Mouse (Mus musculus) liver, embryonic 12.5 days (tissue): ENCODE measurements at regions not wholly inside any gene's neighbourhood (a gene's known extent, or its start where the extent isn't known, plus 50 kb on each side); places are given as distances from the start of the nearest gene placed in this dataset.
"Not testable (repeated sequence)": the region's sequence is repeated elsewhere in the genome, so short reads cannot be mapped to it uniquely, and the experiment has no call there.

Source experiments
- ATAC-seq: fragments of 200-750 bp; cut with Nextera tagmentation; 2 replicates; pipeline ENCODE4 v1.8.0; 2017; ENCODE audit warnings: moderate number of reproducible peaks, mild to moderate bottlenecking, moderate library complexity
- H3K27ac ChIP-seq: fragments of 300-500 bp; sonication (generic); 2 replicates; pipeline ENCODE4 v1.5.1; 2016; ENCODE audit warnings: mild to moderate bottlenecking
- H3K27me3 ChIP-seq: fragments of 300-500 bp; sonication (generic); replicated peaks from 2 replicates; pipeline ENCODE4 v1.6.1; 2016; ENCODE audit warnings: mild to moderate bottlenecking, moderate library complexity
- H3K36me3 ChIP-seq: fragments of 300-500 bp; sonication (generic); 2 replicates; pipeline ENCODE4 v1.6.1; 2016; ENCODE audit warnings: mild to moderate bottlenecking, moderate library complexity
- H3K4me1 ChIP-seq: fragments of 300-500 bp; sonication (generic); 2 replicates; pipeline ENCODE4 v1.6.1; 2016
- H3K4me2 ChIP-seq: fragments of 300-500 bp; sonication (generic); 2 replicates; pipeline ENCODE4 v1.6.1; 2016; ENCODE audit warnings: mild to moderate bottlenecking, moderate library complexity
- H3K4me3 ChIP-seq: fragments of 300-500 bp; sonication (generic); 2 replicates; pipeline ENCODE4 v1.5.1; 2016; ENCODE audit warnings: mild to moderate bottlenecking, moderate library complexity
- H3K9ac ChIP-seq: fragments of 300-500 bp; sonication (generic); 2 replicates; pipeline ENCODE4 v1.6.1; 2016; ENCODE audit warnings: mild to moderate bottlenecking, moderate library complexity
- H3K9me3 ChIP-seq: fragments of 300-500 bp; sonication (generic); replicated peaks from 2 replicates; pipeline ENCODE4 v1.6.1; 2016; ENCODE audit warnings: mild to moderate bottlenecking, moderate library complexity
- WGBS: fragments of 180-500 bp; shearing (Covaris S2); methylation state at CpG from one replicate; pipeline ENCODE4 v1.1.7; 2016; ENCODE audit not compliant: insufficient replicate concordance; 5-methylcytosine and 5-hydroxymethylcytosine counted together

GRCm38 (mm10) chr9:116464626-116465025 lies 289.5 kb upstream of the Tgfbr2 start:
- no peak overlapping the region for H3K4me3 ChIP-seq
- no peak for ATAC-seq
- no peaks in the 10 kb centered on the region for H3K36me3 ChIP-seq
- H3K9ac ChIP-seq, result no peak overlapping the region
- no peaks in the 10 kb centered on the region for H3K27me3 ChIP-seq
- no peaks in the 10 kb centered on the region; the same call in 1 of the 2 replicates for H3K9me3 ChIP-seq
- H3K27ac ChIP-seq, result no peak overlapping the region
- 44% methylated on average over 2 of the region's 2 CpGs for WGBS
- H3K4me1 ChIP-seq, result no peaks in the 10 kb centered on the region
- H3K4me2 ChIP-seq, result no peak overlapping the region

GRCm38 (mm10) chr9:116462232-116462631 lies 287.1 kb upstream of the Tgfbr2 start:
- H3K27ac ChIP-seq, result no peak overlapping the region
- ATAC-seq, result no peak
- no peaks in the 10 kb centered on the region for H3K36me3 ChIP-seq
- no peak overlapping the region for H3K4me2 ChIP-seq
- WGBS, result 73% methylated on average over 2 of the region's 2 CpGs
- H3K4me3 ChIP-seq, result no peak overlapping the region
- H3K9me3 ChIP-seq, result no peaks in the 10 kb centered on the region; the same call in 1 of the 2 replicates
- H3K9ac ChIP-seq, result no peak overlapping the region
- no peaks in the 10 kb centered on the region for H3K4me1 ChIP-seq
- no peaks in the 10 kb centered on the region for H3K27me3 ChIP-seq

- H3K4me2 ChIP-seq, result no peak overlapping the region
- H3K27me3 ChIP-seq, result no peaks in the 10 kb centered on the region
- no peak overlapping the region for H3K9ac ChIP-seq
- H3K4me1 ChIP-seq, result no peaks in the 10 kb centered on the region
- 55% methylated on average over 2 of the region's 2 CpGs for WGBS
- H3K9me3 ChIP-seq, result no peaks in the 10 kb centered on the region; the same call in 1 of the 2 replicates
- no peak overlapping the region for H3K27ac ChIP-seq
- H3K36me3 ChIP-seq, result no peaks in the 10 kb centered on the region
- H3K4me3 ChIP-seq, result no peak overlapping the region
- ATAC-seq, result no peak
Observed at GRCm38 (mm10) chr9:116460022-116460421, 284.9 kb upstream of the Tgfbr2 start.

GRCm38 (mm10) chr9:116452050-116452449 lies 276.9 kb upstream of the Tgfbr2 start:
- Histone ChIP-seq H3K4me1 (no peaks in the 10 kb centered on the region), H3K9ac (no peak overlapping the region)
- 65% methylated on average over 4 of the region's 4 CpGs for WGBS

GRCm38 (mm10) chr9:116450829-116451228 lies 275.7 kb upstream of the Tgfbr2 start:
- no peak overlapping the region for H3K9ac ChIP-seq
- 70% methylated on average over 4 of the region's 4 CpGs for WGBS

More at GRCm38 (mm10) chr9:116452050-116452449, 276.9 kb upstream of the Tgfbr2 start:
- H3K9me3 ChIP-seq, result no peaks in the 10 kb centered on the region
- no peak overlapping the region for H3K4me3 ChIP-seq
- no peak overlapping the region for H3K27ac ChIP-seq
- ATAC-seq, result no peak
- H3K27me3 ChIP-seq, result no peaks in the 10 kb centered on the region
- no peak overlapping the region for H3K4me2 ChIP-seq
- no peaks in the 10 kb centered on the region for H3K36me3 ChIP-seq

GRCm38 (mm10) chr9:116447734-116448133 lies 272.6 kb upstream of the Tgfbr2 start:
- Histone ChIP-seq H3K27me3 (no peaks in the 10 kb centered on the region), H3K4me2 (no peak overlapping the region), H3K4me1 (no peaks in the 10 kb centered on the region), H3K9ac (no peak overlapping the region), H3K9me3 (no peaks in the 10 kb centered on the region), H3K27ac (no peak overlapping the region), H3K36me3 (no peaks in the 10 kb centered on the region), H3K4me3 (no peak overlapping the region)
- 56% methylated on average over 6 of the region's 6 CpGs for WGBS
- no peak for ATAC-seq

More at GRCm38 (mm10) chr9:116450829-116451228, 275.7 kb upstream of the Tgfbr2 start:
- H3K4me3 ChIP-seq, result no peak overlapping the region
- H3K4me2 ChIP-seq, result no peak overlapping the region
- H3K27ac ChIP-seq, result no peak overlapping the region
- H3K4me1 ChIP-seq, result no peaks in the 10 kb centered on the region
- H3K36me3 ChIP-seq, result no peaks in the 10 kb centered on the region
- ATAC-seq, result no peak
- H3K27me3 ChIP-seq, result no peaks in the 10 kb centered on the region
- H3K9me3 ChIP-seq, result no peaks in the 10 kb centered on the region

GRCm38 (mm10) chr9:116438580-116438979 lies 263.4 kb upstream of the Tgfbr2 start:
- no peak overlapping the region for H3K27ac ChIP-seq
- H3K4me3 ChIP-seq, result no peak overlapping the region
- no peak overlapping the region for H3K4me2 ChIP-seq
- H3K27me3 ChIP-seq, result no peaks in the 10 kb centered on the region
- no peak for ATAC-seq
- no peaks in the 10 kb centered on the region for H3K4me1 ChIP-seq
- H3K36me3 ChIP-seq, result no peaks in the 10 kb centered on the region
- H3K9ac ChIP-seq, result no peak overlapping the region
- H3K9me3 ChIP-seq, result no peaks in the 10 kb centered on the region
- 22% methylated on average over 1 of the region's 1 CpGs for WGBS

- Histone ChIP-seq H3K36me3 (no peaks in the 10 kb centered on the region), H3K4me1 (no peaks in the 10 kb centered on the region), H3K4me3 (no peak overlapping the region), H3K9ac (no peak overlapping the region), H3K9me3 (no peaks in the 10 kb centered on the region), H3K4me2 (no peak overlapping the region), H3K27ac (no peak overlapping the region), H3K27me3 (no peaks in the 10 kb centered on the region)
- no peak for ATAC-seq
- WGBS, result 48% methylated on average over 1 of the region's 1 CpGs
Observed at GRCm38 (mm10) chr9:116434414-116434813, 259.3 kb upstream of the Tgfbr2 start.

- Histone ChIP-seq H3K27ac (no peak overlapping the region), H3K4me2 (no peak overlapping the region), H3K36me3 (no peaks in the 10 kb centered on the region), H3K4me1 (no peaks in the 10 kb centered on the region), H3K27me3 (no peaks in the 10 kb centered on the region), H3K9ac (no peak overlapping the region), H3K9me3 (no peaks in the 10 kb centered on the region), H3K4me3 (no peak overlapping the region)
- 64% methylated on average over 4 of the region's 4 CpGs for WGBS
- ATAC-seq, result no peak
Observed at GRCm38 (mm10) chr9:116429061-116429460, 253.9 kb upstream of the Tgfbr2 start.

GRCm38 (mm10) chr9:116428475-116428874 lies 253.3 kb upstream of the Tgfbr2 start:
- Histone ChIP-seq H3K27me3 (no peaks in the 10 kb centered on the region), H3K27ac (no peak overlapping the region), H3K4me1 (no peaks in the 10 kb centered on the region), H3K4me2 (no peak overlapping the region), H3K9me3 (no peaks in the 10 kb centered on the region), H3K4me3 (no peak overlapping the region), H3K36me3 (no peaks in the 10 kb centered on the region), H3K9ac (no peak overlapping the region)
- 64% methylated on average over 6 of the region's 6 CpGs for WGBS
- ATAC-seq, result no peak

- Histone ChIP-seq H3K4me2 (no peak overlapping the region), H3K4me3 (no peak overlapping the region), H3K27me3 (no peaks in the 10 kb centered on the region), H3K4me1 (no peaks in the 10 kb centered on the region), H3K9ac (no peak overlapping the region), H3K27ac (no peak overlapping the region), H3K9me3 (no peaks in the 10 kb centered on the region), H3K36me3 (no peaks in the 10 kb centered on the region)
- 33% methylated on average over 6 of the region's 6 CpGs for WGBS
- ATAC-seq, result no peak
Observed at GRCm38 (mm10) chr9:116427278-116427677, 252.1 kb upstream of the Tgfbr2 start.

- Histone ChIP-seq H3K36me3 (no peaks in the 10 kb centered on the region), H3K27ac (no peak overlapping the region), H3K4me2 (no peak overlapping the region), H3K9ac (no peak overlapping the region), H3K27me3 (no peaks in the 10 kb centered on the region), H3K4me3 (no peak overlapping the region), H3K9me3 (no peaks in the 10 kb centered on the region), H3K4me1 (no peaks in the 10 kb centered on the region)
- 46% methylated on average over 19 of the region's 19 CpGs for WGBS
- ATAC-seq, result no peak
Observed at GRCm38 (mm10) chr9:116426269-116426999, 251.3 kb upstream of the Tgfbr2 start.

- 65% methylated on average over 9 of the region's 9 CpGs for WGBS
- H3K36me3 ChIP-seq, H3K4me1 ChIP-seq, H3K4me3 ChIP-seq, H3K27me3 ChIP-seq, H3K9ac ChIP-seq, H3K4me2 ChIP-seq, H3K27ac ChIP-seq, H3K9me3 ChIP-seq, ATAC-seq: not testable (repeated sequence)
Observed at GRCm38 (mm10) chr9:116425400-116425799, 250.2 kb upstream of the Tgfbr2 start.
